Mouse (Mus musculus) embryonic stem cell, embryonic (primary cell): ENCODE data around the gene Sh3d21.

Experiments
- CTCF ChIA-PET, 4 experiments: fragments of 300-600 bp in 2 of 4; fragments of 350-600 bp in 2 of 4; sonication (Branson Sonifier 250); formaldehyde crosslinking; loops; one replicate each; lab custom pipeline; 2022; ENCODE audit warnings: inconsistent platforms in 2 of 4; lab: Charles Lee
- POLR2A ChIA-PET, 4 experiments: fragments of 300-600 bp in 2 of 4; fragments of 350-600 bp in 2 of 4; sonication (Branson Sonifier 250); formaldehyde crosslinking; loops; one replicate each; lab custom pipeline; 2022; ENCODE audit warnings: antibody characterized with exemption in 4 of 4, inconsistent platforms in 1 of 4; lab: Charles Lee

Gene Sh3d21

GRCm38 (mm10) chr4:126157562-126157961 is 5.7 kb downstream of the Sh3d21 start:
- CTCF ChIA-PET = interaction anchor here (0.6 to 2.3 kb wide), 10 partner anchors 22 to 167 kb away, joined by 3 to 10 read pairs (median 3); partner anchors contain the start of gene Adprhl2 (in 1 of the 4)
- POLR2A ChIA-PET = interaction anchor here in 2 of 4 experiments (0.5 to 4.1 kb wide), 12 partner anchors 8 to 988 kb away, joined by 3 to 19 read pairs (median 4); partner anchors contain the start of genes Eva1b (in 1 of the 2) and Thrap3 (in 1 of the 2)

DNA sequence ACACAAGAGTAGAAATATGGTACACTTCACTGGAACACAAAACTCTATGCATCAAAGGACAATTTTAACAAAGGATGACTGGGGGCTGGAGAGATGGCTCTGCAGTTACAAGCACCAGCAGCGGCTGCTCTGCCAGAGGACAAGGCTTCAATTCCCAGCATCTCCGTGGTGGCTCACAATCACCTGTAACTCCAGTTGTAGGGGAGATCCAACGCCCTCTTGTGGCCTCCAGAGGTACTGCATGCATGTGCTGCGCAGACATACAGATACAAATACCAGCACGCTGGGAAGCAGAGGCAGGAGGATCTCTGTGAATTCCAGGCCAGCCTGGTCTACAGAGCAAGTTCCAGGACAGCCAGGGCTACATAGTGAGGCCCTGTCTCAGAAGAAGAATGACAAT is 6.7 kb downstream of the Sh3d21 start:
- ChIA-PET CTCF (interaction anchor here in 3 of 4 experiments (0.6 to 2.3 kb wide), 6 partner anchors 42 to 121 kb away, joined by 3 to 10 read pairs (median 4); no protein-coding TSS in a partner anchor), POLR2A (interaction anchor here in 2 of 4 experiments (1.0 to 4.1 kb wide), 6 partner anchors 7 to 82 kb away, joined by 3 to 19 read pairs (median 6); partner anchors contain the start of genes Eva1b (in 1 of the 2) and Thrap3 (in 1 of the 2))

GRCm38 (mm10) chr4:126155869-126156268 is 7.4 kb downstream of the Sh3d21 start:
- CTCF ChIA-PET = interaction anchor here in 3 of 4 experiments (0.6 to 1.2 kb wide), 8 partner anchors 26 to 1416 kb away, joined by 3 to 7 read pairs (median 3); no protein-coding TSS in a partner anchor
- POLR2A ChIA-PET = interaction anchor here in 2 of 4 experiments (0.6 to 2.4 kb wide), 7 partner anchors 9 to 312 kb away, joined by 3 to 10 read pairs (median 3); partner anchors contain the start of genes Eva1b (in 1 of the 2) and Thrap3 (in 1 of the 2)

DNA sequence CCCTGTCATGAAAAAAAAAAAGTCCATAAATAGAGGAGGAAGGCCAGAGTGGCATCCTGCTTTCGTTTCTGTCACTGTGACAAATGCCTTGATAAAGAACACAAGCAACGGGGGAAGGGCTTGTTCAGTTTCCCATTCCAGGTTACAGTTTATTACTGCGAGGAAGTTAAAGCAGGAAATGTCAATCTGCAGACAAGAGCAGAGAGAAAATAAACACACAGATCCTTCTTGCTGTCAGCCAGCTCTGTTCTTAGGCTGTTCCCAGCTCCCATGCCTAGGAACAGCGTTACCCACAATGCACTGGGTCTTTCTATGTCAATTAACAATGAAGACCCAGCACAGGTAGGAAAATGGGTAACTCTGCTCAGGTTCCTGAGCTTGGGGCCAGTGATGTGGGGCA is 8.1 kb downstream of the Sh3d21 start:
- CTCF ChIA-PET = interaction anchor here in 2 of 4 experiments (0.6 to 1.0 kb wide), 4 partner anchors 47 to 1415 kb away, joined by 3 to 5 read pairs (median 4); no protein-coding TSS in a partner anchor
- POLR2A ChIA-PET = interaction anchor here in 2 of 4 experiments (0.6 to 2.4 kb wide), 12 partner anchors 8 to 312 kb away, joined by 3 to 10 read pairs (median 3); partner anchors contain the start of genes Eva1b (in 1 of the 2) and Sh3d21 (in 1 of the 2)

DNA sequence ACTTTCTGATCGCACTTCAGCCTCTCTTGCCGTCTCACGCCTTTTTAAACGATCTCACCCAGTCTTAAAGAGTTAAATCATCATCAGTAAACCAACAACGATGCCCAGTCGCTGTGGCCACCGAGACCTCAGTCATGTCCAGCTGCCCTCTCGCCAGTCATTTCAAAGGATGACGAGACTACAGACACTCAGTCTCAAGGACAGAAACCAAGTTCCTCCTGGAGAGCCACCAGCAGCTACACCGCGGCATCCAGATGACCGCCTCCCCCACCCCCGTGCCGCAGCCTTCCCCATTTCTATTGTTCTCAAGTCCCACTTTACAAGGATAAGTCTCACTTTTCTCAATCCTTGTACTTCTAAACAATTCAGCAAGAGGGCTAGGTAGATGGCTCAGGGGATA is 10.4 kb downstream of the Sh3d21 start:
- CTCF ChIA-PET = no interaction called here
- POLR2A ChIA-PET = interaction anchor here in 3 of 4 experiments (0.5 to 5.7 kb wide), 8 partner anchors 10 to 1236 kb away, joined by 3 to 44 read pairs (median 4); partner anchors contain the start of gene Sh3d21 (in 2 of the 3)

DNA sequence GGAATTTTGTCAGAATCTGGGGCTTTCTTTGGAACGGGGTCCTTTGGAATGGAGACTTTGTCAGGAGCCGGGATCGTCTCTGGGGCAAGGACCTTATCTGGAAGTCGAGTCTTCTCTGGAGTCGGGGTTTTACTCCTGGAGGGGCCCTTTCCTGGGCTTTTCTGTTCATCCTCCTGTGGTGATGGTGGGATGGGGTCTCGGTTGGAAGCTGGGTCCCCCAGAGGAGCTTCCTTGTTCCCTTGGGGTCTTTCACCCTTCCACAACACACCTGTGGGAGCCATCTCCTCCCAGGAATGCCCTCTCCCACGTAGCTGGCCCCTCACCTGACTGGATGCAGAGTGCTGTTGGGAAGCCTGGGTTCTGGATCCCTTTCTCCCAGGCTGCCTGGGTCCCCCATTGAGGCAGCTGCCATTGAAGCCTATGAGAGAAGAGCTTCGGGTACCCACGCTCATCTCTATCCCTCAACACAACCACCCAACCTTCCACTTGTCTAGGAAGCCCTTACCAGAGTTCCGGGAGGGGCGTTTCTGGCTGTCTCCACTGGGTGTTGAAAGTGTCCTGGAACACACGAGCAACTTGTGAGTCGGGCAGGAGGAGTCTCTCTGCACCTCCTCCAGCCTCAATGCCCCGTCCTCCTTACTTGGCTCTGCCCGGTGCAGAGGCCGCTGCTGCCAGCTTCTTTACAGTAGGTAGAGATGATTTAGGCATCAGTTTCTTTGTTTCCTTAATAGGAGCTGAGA is 11.4 kb downstream of the Sh3d21 start:
- POLR2A ChIA-PET = interaction anchor here in 3 of 4 experiments (0.9 to 5.7 kb wide), 11 partner anchors 8 to 52 kb away, joined by 3 to 44 read pairs (median 4); partner anchors contain the start of genes Sh3d21 (in 2 of the 3) and Stk40 (in 1 of the 3)
- CTCF ChIA-PET = interaction anchor here in 3 of 4 experiments (0.5 to 0.9 kb wide), 6 partner anchors 16 to 1166 kb away, joined by 3 to 8 read pairs (median 4); no protein-coding TSS in a partner anchor

DNA sequence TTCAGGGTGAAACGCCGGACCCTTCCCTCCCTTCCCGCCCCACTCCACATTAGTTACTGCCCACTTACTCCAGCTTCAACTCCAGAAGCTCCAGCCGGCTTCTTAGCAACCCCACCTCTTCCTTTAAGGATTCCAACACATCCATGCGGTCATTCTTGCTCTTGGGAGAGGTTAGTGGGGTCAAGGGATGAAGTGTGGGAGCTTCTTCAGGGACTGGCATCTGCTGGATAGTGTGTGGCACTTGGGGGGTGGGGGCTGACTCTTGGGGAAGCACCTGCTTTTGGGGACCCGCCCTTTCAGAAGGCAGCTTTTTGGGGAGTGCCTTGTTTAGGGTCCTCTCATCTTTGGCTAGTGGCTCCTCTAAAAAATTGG is 12.4 kb downstream of the Sh3d21 start:
- ChIA-PET CTCF (interaction anchor here in 2 of 4 experiments (0.6 to 1.3 kb wide), 5 partner anchors 12 to 1052 kb away, joined by 3 to 6 read pairs (median 4); partner anchors contain the start of gene Sh3d21 (in 1 of the 2)), POLR2A (interaction anchor here (0.9 to 5.7 kb wide), 24 partner anchors 8 to 526 kb away, joined by 3 to 44 read pairs (median 4); partner anchors contain the start of genes Sh3d21 (in 3 of the 4), Map7d1 (in 1 of the 4), Psmb2 (in 1 of the 4) and Stk40 (in 1 of the 4))

DNA sequence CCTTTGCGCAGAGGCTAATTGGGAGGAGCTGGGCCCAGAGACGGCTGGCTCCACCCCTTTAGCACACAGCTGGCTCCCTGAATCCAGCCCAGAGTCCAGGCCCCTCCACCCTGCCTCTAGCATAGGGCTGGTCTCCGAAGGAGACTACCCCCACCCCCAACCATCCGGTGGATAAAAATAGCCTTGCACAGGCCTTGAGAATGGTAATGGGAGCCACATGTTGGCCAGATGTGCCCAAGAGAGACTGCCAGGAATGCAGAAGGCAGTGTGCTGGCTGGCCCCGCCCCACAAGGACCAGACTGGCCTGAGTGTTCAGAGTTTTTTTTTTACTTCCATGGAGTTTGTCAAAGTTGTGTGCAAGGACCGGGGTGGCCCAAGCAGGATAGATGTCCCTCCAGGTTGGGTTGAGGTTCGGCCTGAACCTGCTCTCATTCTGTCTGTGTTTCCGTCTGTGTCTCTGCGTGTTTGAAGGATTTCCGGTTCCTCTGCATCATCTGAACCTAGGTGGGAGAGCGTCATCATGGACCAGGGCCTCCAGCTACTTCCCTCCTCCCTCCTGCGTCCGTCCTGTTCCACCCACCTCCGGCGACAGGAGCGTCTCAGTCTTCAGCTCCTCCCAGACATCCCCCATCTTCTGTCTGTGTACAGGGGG is 12.9 kb downstream of the Sh3d21 start:
- CTCF ChIA-PET = interaction anchor here in 3 of 4 experiments (0.5 to 2.1 kb wide), 9 partner anchors 12 to 149 kb away, joined by 3 to 10 read pairs (median 3); partner anchors contain the start of genes Map7d1 (in 1 of the 3) and Sh3d21 (in 1 of the 3)
- POLR2A ChIA-PET = interaction anchor here (0.6 to 5.7 kb wide), 41 partner anchors 8 to 527 kb away, joined by 3 to 44 read pairs (median 4); partner anchors contain the start of genes Sh3d21 (in 3 of the 4), Adprhl2 (in 1 of the 4), Map7d1 (in 1 of the 4) and Psmb2 (in 1 of the 4)

GRCm38 (mm10) chr4:126149798-126150197 is 13.5 kb downstream of the Sh3d21 start:
- POLR2A ChIA-PET = interaction anchor here (0.5 to 5.7 kb wide), 46 partner anchors 9 to 527 kb away, joined by 3 to 44 read pairs (median 4); partner anchors contain the start of genes Sh3d21 (in 3 of the 4), Stk40 (in 2 of the 4), Adprhl2 (in 1 of the 4) and Lsm10 (in 1 of the 4)
- CTCF ChIA-PET = interaction anchor here in 2 of 4 experiments (0.5 to 2.1 kb wide), 8 partner anchors 12 to 106 kb away, joined by 3 to 10 read pairs (median 3); partner anchors contain the start of genes Sh3d21 (in 2 of the 2) and Map7d1 (in 1 of the 2)

- ChIA-PET POLR2A (interaction anchor here in 3 of 4 experiments (0.5 to 5.7 kb wide), 37 partner anchors 10 to 1019 kb away, joined by 3 to 44 read pairs (median 5); partner anchors contain the start of genes Sh3d21 (in 3 of the 3), Stk40 (in 2 of the 3), Lsm10 (in 1 of the 3) and Map7d1 (in 1 of the 3)), CTCF (interaction anchor here in 1 of 4 experiments (0.9 to 2.1 kb wide), 5 partner anchors 12 to 106 kb away, joined by 3 to 10 read pairs (median 3); partner anchors contain the start of genes Map7d1 and Sh3d21)
Measured at GRCm38 (mm10) chr4:126149041-126149676, 14.1 kb downstream of the Sh3d21 start.

DNA sequence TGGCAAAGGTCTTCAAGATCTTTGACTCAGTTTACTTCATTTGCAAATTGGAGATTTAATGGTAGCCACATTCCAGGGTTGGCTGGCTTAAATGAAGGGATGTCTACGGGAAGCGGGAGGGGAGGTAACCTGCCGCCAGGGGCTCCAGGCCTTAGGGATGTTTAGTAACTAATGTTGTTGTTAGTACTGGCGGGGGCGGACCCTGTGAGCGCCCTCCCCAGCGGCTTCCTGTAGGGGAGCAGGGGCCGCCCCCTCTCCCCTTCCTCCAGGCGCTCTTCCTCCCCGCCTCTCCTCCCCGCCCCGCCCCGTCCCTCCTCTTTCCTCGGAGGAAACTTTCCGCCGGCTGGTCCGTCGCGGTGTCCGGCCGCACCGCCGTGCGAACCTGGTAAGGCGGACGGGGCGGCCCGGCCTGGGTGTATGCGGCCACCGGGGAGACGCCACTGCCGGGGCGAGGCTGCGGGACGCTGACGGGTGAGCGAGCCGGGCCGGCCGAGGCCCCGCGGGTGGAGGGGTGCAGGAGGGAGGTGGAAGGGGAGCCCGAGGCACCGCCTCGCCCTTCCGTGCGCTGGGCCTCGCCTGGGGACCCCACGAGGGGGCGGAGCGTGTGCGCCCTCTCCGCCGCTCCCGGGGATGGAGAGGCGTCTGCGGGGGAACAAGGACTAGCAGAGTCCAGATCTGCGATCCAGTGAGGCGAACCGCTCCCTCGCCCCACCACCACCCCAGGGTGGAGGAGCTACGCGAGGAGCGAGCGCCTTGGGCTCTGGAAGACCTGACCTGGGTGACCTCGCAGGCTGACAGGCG is 14.9 kb downstream of the Sh3d21 start:
- ChIA-PET POLR2A (interaction anchor here in 3 of 4 experiments (0.6 to 5.7 kb wide), 28 partner anchors 9 to 1020 kb away, joined by 3 to 44 read pairs (median 4); partner anchors contain the start of genes Sh3d21 (in 3 of the 3), Stk40 (in 2 of the 3), Lsm10 (in 1 of the 3) and Map7d1 (in 1 of the 3)), CTCF (interaction anchor here in 1 of 4 experiments (0.9 to 2.1 kb wide), 3 partner anchors 11 to 62 kb away, joined by 3 to 10 read pairs (median 3); no protein-coding TSS in a partner anchor)

DNA sequence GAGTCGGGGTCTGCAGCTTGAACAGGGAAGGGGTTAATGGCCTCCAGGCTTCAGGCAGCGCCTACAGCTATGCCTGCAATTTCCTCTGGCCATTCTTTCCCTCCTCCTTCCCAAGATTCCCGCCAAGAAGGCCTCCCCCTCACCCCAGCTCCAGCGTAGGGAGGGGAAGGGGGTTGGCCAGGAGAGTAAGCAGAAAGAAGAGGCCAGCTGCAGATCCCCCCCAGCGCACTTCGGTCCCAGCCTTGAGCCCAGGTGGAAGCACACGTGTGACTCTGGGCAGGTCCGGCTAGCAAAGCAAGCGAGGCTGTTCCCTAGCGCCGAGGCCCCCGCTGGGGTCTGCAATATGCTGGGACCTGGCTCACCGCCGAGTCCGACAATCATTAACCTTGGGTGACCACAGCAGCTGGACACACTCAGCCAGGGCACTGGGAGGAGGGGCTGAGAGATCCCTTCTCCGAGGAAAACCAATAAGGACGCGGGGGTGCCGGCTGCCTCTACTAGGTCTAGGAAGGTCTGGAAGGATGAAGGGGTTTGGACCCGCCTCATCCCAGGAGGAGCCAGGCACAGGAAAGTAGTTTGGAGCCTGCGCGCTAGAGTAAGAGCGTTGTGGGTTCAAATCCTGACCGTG is 15.6 kb downstream of the Sh3d21 start, which contains the start of gene Eva1b:
TSS of gene Eva1b (plus strand) at position 212 of the 628 bp plus-strand sequence.
- CTCF ChIA-PET = interaction anchor here in 2 of 4 experiments (0.5 to 1.3 kb wide), 3 partner anchors 17 to 143 kb away, joined by 3 to 8 read pairs (median 4); no protein-coding TSS in a partner anchor
- POLR2A ChIA-PET = interaction anchor here (0.6 to 2.6 kb wide), 17 partner anchors 9 to 389 kb away, joined by 3 to 10 read pairs (median 3); partner anchors contain the start of genes Sh3d21 (in 1 of the 4) and Thrap3 (in 1 of the 4)

- ChIA-PET POLR2A (interaction anchor here (0.5 to 2.6 kb wide), 19 partner anchors 9 to 998 kb away, joined by 3 to 10 read pairs (median 3); partner anchors contain the start of genes Sh3d21 (in 1 of the 4) and Thrap3 (in 1 of the 4)), CTCF (interaction anchor here in 2 of 4 experiments (0.5 to 1.3 kb wide), 5 partner anchors 16 to 581 kb away, joined by 3 to 8 read pairs (median 4); no protein-coding TSS in a partner anchor)
Measured at GRCm38 (mm10) chr4:126146974-126147532, 16.2 kb downstream of the Sh3d21 start.

- POLR2A ChIA-PET = interaction anchor here in 1 of 4 experiments (0.8 to 2.6 kb wide), 3 partner anchors 11 to 131 kb away, joined by 3 to 10 read pairs (median 4); partner anchors contain the start of gene Thrap3
- CTCF ChIA-PET = interaction anchor here in 1 of 4 experiments (0.6 kb wide), 1 partner anchor 68 kb away, joined by 8 read pairs; no protein-coding TSS in a partner anchor
Measured at GRCm38 (mm10) chr4:126145396-126145795, 17.9 kb downstream of the Sh3d21 start.
